Mouse (Mus musculus) brain, embryonic 14.5 days (tissue): ENCODE measurements around the gene Tas1r2.

Source experiments
- CTCF ChIP-seq: fragments of 200-500 bp; IDR thresholded peaks from 2 replicates; pipeline ENCODE4 v1.5.1; 2012; ENCODE audit warnings: inconsistent platforms, mild to moderate bottlenecking, moderate library complexity, borderline replicate concordance; ENCODE audit not compliant: insufficient read depth, insufficient read length; ENCODE audit errors: extremely low read depth
- POLR2A ChIP-seq: fragments of 200-500 bp; IDR thresholded peaks from 2 replicates; pipeline ENCODE4 v1.6.1; 2012; ENCODE audit warnings: mild to moderate bottlenecking, inconsistent platforms, borderline replicate concordance; ENCODE audit not compliant: poor library complexity, insufficient read depth, insufficient read length, severe bottlenecking; ENCODE audit errors: extremely low read depth

GRCm38 (mm10) chr4:139606732-139607131 is 46.6 kb upstream of the Tas1r2 start:
- TF ChIP-seq CTCF (no peak), POLR2A (no peak)
